Comparison of ENCODE assay signal across 12 mouse cellular contexts in genomic region chr4:94543041-94543440, GRCm38 (mm10). TPM values are rescaled to one million over a fixed set of nuclear protein-coding genes. Genes with fewer than 3 reads are reported as not detected.
"Had no signal": no experiment of that assay in that cellular context is flagged by ENCODE, and none has a peak within 500 bp of the region (broad histone marks: within the 10 kb centered on the region; RNA-seq: fewer than 3 reads in every experiment).

No protein-coding gene starts in this region.

- H3K4me3 ChIP-seq: limb, embryonic 12.5 days; liver, embryonic 13.5 days; midbrain, embryonic 12.5 days had no signal

- H3K9ac ChIP-seq: limb, embryonic 12.5 days; liver, embryonic 13.5 days; liver, postnatal 0 days; midbrain, embryonic 12.5 days had no signal

- H3K27ac ChIP-seq: limb, embryonic 12.5 days; liver, embryonic 13.5 days; midbrain, embryonic 12.5 days; stomach, postnatal 0 days had no signal

- H3K27me3 ChIP-seq: limb, embryonic 12.5 days; liver, embryonic 13.5 days; midbrain, embryonic 12.5 days had no signal

- H3K4me1 ChIP-seq: limb, embryonic 12.5 days; liver, embryonic 13.5 days; midbrain, embryonic 12.5 days had no signal

- H3K4me2 ChIP-seq: limb, embryonic 12.5 days; liver, embryonic 13.5 days; midbrain, embryonic 12.5 days had no signal

- ATAC-seq: liver, postnatal 0 days had no signal

- DNase-seq: kidney, adult 18-20 months; kidney, postnatal 10 days; kidney, postnatal 4 days; liver; liver, embryonic 13.5 days; liver, postnatal 0 days; lung, postnatal 4 days; thymus, postnatal 14 days had no signal

- H3K9me3 ChIP-seq: limb, embryonic 12.5 days; liver, embryonic 13.5 days; midbrain, embryonic 12.5 days had no signal

RNA-seq across cellular contexts. Expression of gene Gm10306, which starts 13.3 kb away (rescaled TPM):
- polyA plus RNA-seq: kidney, embryonic 14.5 days had no signal
